Mouse (Mus musculus) effector memory CD4-positive, alpha-beta T cell, adult 7 months (primary cell): ENCODE measurements around the gene Trhde. TPM values are rescaled to one million over a fixed set of nuclear protein-coding genes. Genes with fewer than 3 reads are reported as not detected.

ENCODE experiments used
- polyA plus RNA-seq: library from polyadenylated mRNA; unstranded; fragments of 100-300 nt; shearing (Covaris generic); gene quantifications from one replicate; pipeline ENCODE4 v1.2.1, GENCODE M21; 2017

The Trhde gene
- not detected for polyA plus RNA-seq

DNA sequence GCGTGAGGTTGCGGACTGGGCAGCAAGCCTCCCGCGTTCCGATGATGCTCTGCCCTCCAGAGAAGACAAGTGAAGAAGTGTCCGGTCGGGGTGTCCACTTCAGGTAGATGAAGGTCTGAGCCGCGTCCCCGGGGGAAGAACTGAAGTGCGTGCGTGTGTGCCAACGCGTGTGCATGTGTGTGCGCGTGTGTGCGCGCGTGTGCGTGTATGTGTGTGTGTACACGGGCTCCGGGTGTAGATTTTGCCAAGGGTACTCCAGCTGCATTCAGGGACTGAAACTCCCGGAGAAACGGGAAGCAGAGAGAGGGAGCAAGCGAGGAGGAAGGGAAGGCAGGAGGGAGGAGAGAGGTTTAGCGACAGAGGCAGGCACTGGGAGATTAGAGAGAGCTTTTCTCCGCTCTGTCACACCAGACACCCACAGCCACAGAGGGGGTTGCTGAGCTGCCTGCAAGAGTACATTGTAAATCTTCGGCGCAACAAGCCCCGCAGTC is at the start of gene Trhde:
TSS of gene Trhde (minus strand) at position 147 of the 491 bp plus-strand sequence.

